In the genomic region with DNA sequence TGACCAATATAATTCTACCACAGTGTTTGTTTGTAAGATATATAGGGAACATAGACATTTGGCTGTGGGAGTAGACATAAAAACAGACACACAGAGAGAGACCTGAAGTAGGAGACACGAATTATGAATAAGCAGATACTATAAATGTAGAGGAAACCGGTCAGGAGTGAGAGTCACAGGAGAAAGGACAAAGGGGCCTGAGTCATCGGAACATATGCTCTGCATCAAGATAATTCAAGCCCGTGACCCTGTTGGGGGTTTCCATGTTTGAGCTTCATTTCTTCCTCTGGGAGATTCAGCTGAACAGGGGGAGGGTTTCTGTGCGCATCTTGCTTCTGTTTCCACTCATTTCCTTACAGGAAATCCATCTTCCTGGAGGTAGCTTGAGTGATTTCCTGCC, we compare ENCODE assay signal across 19 mouse cellular contexts.
DNase-seq lines count a peak whose midpoint lies in the region; ATAC-seq and TF ChIP-seq lines count a peak whose summit lies in the region.
"Had no signal": no experiment of that assay in that cellular context is flagged by ENCODE, and none has a peak within 500 bp of the region (broad histone marks: within the 10 kb centered on the region; RNA-seq: fewer than 3 reads in every experiment).

No protein-coding gene starts in this region.

- WGBS in kidney, embryonic 15.5 days = 44% methylated on average over 5 of the region's 5 CpGs
- 68% methylated on average over 5 of the region's 5 CpGs for WGBS in midbrain, postnatal 0 days
- 77% methylated on average over 5 of the region's 5 CpGs for WGBS in midbrain, embryonic 15.5 days

- ATAC-seq in kidney, embryonic 15.5 days (replicated peaks; ENCODE audit: low FRiP score) = 0 out of 2 replicates have a peak, but pooled peaks have one; percentile 33
- ATAC-seq in midbrain, postnatal 0 days (ENCODE audit: low FRiP score) = no peak
- ATAC-seq in midbrain, embryonic 15.5 days (replicated peaks) = no peak
- ATAC-seq: forebrain, embryonic 14.5 days; intestine, postnatal 0 days had no signal

- no peak overlapping the region for H3K4me3 ChIP-seq in kidney, embryonic 15.5 days (replicated peaks)
- no peak overlapping the region for H3K4me3 ChIP-seq in midbrain, postnatal 0 days (ENCODE audit: low read depth, low read length)
- H3K4me3 ChIP-seq in midbrain, embryonic 15.5 days = no peak overlapping the region
- H3K4me3 ChIP-seq: gastrocnemius, adult 2 months; hindbrain, embryonic 15.5 days; lung, embryonic 15.5 days; megakaryocyte, embryonic 14.5 days; neural tube, embryonic 13.5 days had no signal

- no peaks in the 10 kb centered on the region for H3K27me3 ChIP-seq in kidney, embryonic 15.5 days
- H3K27me3 ChIP-seq in midbrain, postnatal 0 days (ENCODE audit: insufficient read depth, low read length) = no peaks in the 10 kb centered on the region
- H3K27me3 ChIP-seq in midbrain, embryonic 15.5 days (replicated peaks) = no peaks in the 10 kb centered on the region
- H3K27me3 ChIP-seq: hindbrain, embryonic 15.5 days; lung, embryonic 15.5 days; megakaryocyte, embryonic 14.5 days; neural tube, embryonic 13.5 days had no signal

- H3K27ac ChIP-seq in kidney, embryonic 15.5 days = no peak overlapping the region
- H3K27ac ChIP-seq in midbrain, postnatal 0 days (ENCODE audit: low read depth, low read length) = no peak overlapping the region
- H3K27ac ChIP-seq in midbrain, embryonic 15.5 days = no peak overlapping the region
- H3K27ac ChIP-seq: gastrocnemius, adult 2 months; hindbrain, embryonic 15.5 days; lung, embryonic 15.5 days; neural tube, embryonic 13.5 days had no signal

- no peak for TF ChIP-seq CTCF in midbrain, postnatal 0 days (IDR thresholded peaks at IDR 0.05)

- H3K9me3 ChIP-seq in kidney, embryonic 15.5 days (replicated peaks) = no peaks in the 10 kb centered on the region
- no peaks in the 10 kb centered on the region for H3K9me3 ChIP-seq in midbrain, postnatal 0 days (ENCODE audit: low read length)
- H3K9me3 ChIP-seq in midbrain, embryonic 15.5 days = no peaks in the 10 kb centered on the region
- H3K9me3 ChIP-seq: hindbrain, embryonic 15.5 days; lung, embryonic 15.5 days; megakaryocyte, embryonic 14.5 days; neural tube, embryonic 13.5 days had no signal

- DNase-seq in cerebellum, postnatal 10 days = peak; percentile 58 to 62
- DNase-seq in cerebellum, postnatal 4 days (ENCODE audit: low spot score in 2 of 2) = no peak
- no peak for DNase-seq in kidney, adult 8-10 months
- peak; percentile 17 for DNase-seq in midbrain, postnatal 0 days (ENCODE audit: low spot score)
- peak; percentile 13 for DNase-seq in forelimb bud, embryonic 11.5 days (ENCODE audit: low read depth, low spot score)
- DNase-seq in lung, postnatal 25 days (ENCODE audit: low spot score) = no peak
- DNase-seq: cerebellum, adult 8-10 months; gastrocnemius, adult 2 months; heart, adult 18-20 months; thymus, postnatal 14 days had no signal

- no peak overlapping the region for H3K9ac ChIP-seq in kidney, embryonic 15.5 days
- H3K9ac ChIP-seq in midbrain, postnatal 0 days (replicated peaks; ENCODE audit: low read length, poor library complexity, severe bottlenecking) = no peak overlapping the region
- no peak overlapping the region for H3K9ac ChIP-seq in midbrain, embryonic 15.5 days
- H3K9ac ChIP-seq: hindbrain, embryonic 15.5 days; lung, embryonic 15.5 days; neural tube, embryonic 13.5 days had no signal

- H3K4me2 ChIP-seq in kidney, embryonic 15.5 days = no peak overlapping the region
- no peak overlapping the region for H3K4me2 ChIP-seq in midbrain, postnatal 0 days (ENCODE audit: low read depth, low read length, poor library complexity, severe bottlenecking)
- H3K4me2 ChIP-seq in midbrain, embryonic 15.5 days = no peak overlapping the region
- H3K4me2 ChIP-seq: hindbrain, embryonic 15.5 days; liver, embryonic 11.5 days; lung, embryonic 15.5 days; neural tube, embryonic 13.5 days had no signal

- H3K36me3 ChIP-seq in kidney, embryonic 15.5 days = no peaks in the 10 kb centered on the region
- H3K36me3 ChIP-seq in midbrain, postnatal 0 days (ENCODE audit: insufficient read depth, low read length) = no peaks in the 10 kb centered on the region
- no peaks in the 10 kb centered on the region for H3K36me3 ChIP-seq in midbrain, embryonic 15.5 days (replicated peaks)
- H3K36me3 ChIP-seq: hindbrain, embryonic 15.5 days; lung, embryonic 15.5 days; neural tube, embryonic 13.5 days had no signal

- H3K4me1 ChIP-seq in kidney, embryonic 15.5 days = 0 out of 2 replicates have a peak, but pooled peaks cover 5% of the 10 kb centered on the region
- no peaks in the 10 kb centered on the region for H3K4me1 ChIP-seq in midbrain, postnatal 0 days (ENCODE audit: insufficient read depth, low read length)
- H3K4me1 ChIP-seq in midbrain, embryonic 15.5 days = no peaks in the 10 kb centered on the region
- H3K4me1 ChIP-seq: lung, embryonic 15.5 days; megakaryocyte, embryonic 14.5 days had no signal

Comparison
In these comparisons a context has a peak if more than half of its experiments do, and no peak if none do; other contexts are left out.
1. DNase-seq: peak in cerebellum, postnatal 10 days (2 of 2), midbrain, postnatal 0 days (single experiment) and forelimb bud, embryonic 11.5 days (single experiment); none in cerebellum, postnatal 4 days (0 of 2), kidney, adult 8-10 months (0 of 2) and lung, postnatal 25 days (single experiment).